Mouse (Mus musculus) cerebellum, adult 2 months (tissue): ENCODE data around the gene Gm49486. TPM values are rescaled to one million over a fixed set of nuclear protein-coding genes. Genes with fewer than 3 reads are reported as not detected.

Source experiments
- DNase-seq, 2 experiments: peaks; one replicate each; pipeline ENCODE4 v3.0.0; 2021
- H3K27ac ChIP-seq: fragments of 200-500 bp; 2 replicates; pipeline ENCODE4 v1.5.1; 2012; ENCODE audit warnings: low read length, control low read depth, inconsistent platforms; ENCODE audit not compliant: insufficient read depth
- H3K27me3 ChIP-seq: fragments of 200-500 bp; 2 replicates; pipeline ENCODE4 v1.6.1; 2012; ENCODE audit warnings: inconsistent platforms, mild to moderate bottlenecking, low read length, moderate library complexity; ENCODE audit not compliant: control insufficient read depth, insufficient read depth
- H3K4me1 ChIP-seq: fragments of 200-500 bp; 2 replicates; pipeline ENCODE4 v1.6.1; 2011; ENCODE audit warnings: low read length; ENCODE audit not compliant: control insufficient read depth, insufficient read depth
- H3K4me3 ChIP-seq: fragments of 200-500 bp; replicated peaks from 2 replicates; pipeline ENCODE3; 2011; ENCODE audit warnings: mild to moderate bottlenecking, low read depth, low read length, control low read depth; ENCODE audit not compliant: insufficient read depth
- CTCF ChIP-seq: fragments of 200-500 bp; IDR thresholded peaks from 2 replicates; pipeline ENCODE4 v1.5.1; 2011; ENCODE audit warnings: low read depth, mild to moderate bottlenecking, control low read depth, low read length, moderate library complexity, borderline replicate concordance; ENCODE audit not compliant: insufficient read depth
- POLR2A ChIP-seq: fragments of 200-500 bp; IDR thresholded peaks from 2 replicates; pipeline ENCODE4 v1.6.1; 2011; ENCODE audit warnings: low read length, control low read depth, borderline replicate concordance; ENCODE audit not compliant: insufficient read depth
- WGBS: fragments of 180-500 bp; shearing (Covaris S2); methylation state at CpG from one replicate; pipeline ENCODE4 v1.1.7; 2018; 5-methylcytosine and 5-hydroxymethylcytosine counted together
- polyA plus RNA-seq: library from polyadenylated mRNA; depleted of rRNA; stranded (reverse); fragments of >200 nt; gene quantifications from 2 replicates; pipeline ENCODE4 v1.2.3, GENCODE M21; 2012

The Gm49486 gene
- polyA plus RNA-seq, 1 experiment, result 0.67 TPM

DNA sequence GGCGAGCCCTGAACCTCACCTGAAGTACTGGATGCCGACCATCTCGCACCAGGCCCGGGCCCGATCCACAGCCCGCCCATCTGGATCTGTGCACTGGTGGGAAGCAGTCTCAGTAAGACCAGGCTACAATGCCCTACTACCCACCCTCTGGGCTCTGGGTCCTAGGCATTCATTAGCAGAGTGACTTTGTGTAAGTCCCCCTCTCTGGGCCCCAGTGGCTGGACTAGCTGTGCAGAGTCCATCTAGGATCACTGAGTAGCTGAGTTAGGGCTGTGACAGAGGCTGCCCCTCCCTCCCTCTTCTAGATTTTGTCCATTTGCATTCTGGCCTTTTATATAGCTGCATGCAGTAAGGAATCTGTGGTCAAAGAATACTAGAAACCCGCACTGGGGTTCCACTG, 57.9 kb downstream of the Gm49486 start:
- Histone ChIP-seq H3K4me1 (no peaks in the 10 kb centered on the region), H3K27me3 (no peaks in the 10 kb centered on the region), H3K4me3 (no peak overlapping the region), H3K27ac (no peak overlapping the region)
- no peak for DNase-seq
- WGBS, result 81% methylated on average over 7 of the region's 7 CpGs
- TF ChIP-seq POLR2A (no peak), CTCF (no peak)

DNA sequence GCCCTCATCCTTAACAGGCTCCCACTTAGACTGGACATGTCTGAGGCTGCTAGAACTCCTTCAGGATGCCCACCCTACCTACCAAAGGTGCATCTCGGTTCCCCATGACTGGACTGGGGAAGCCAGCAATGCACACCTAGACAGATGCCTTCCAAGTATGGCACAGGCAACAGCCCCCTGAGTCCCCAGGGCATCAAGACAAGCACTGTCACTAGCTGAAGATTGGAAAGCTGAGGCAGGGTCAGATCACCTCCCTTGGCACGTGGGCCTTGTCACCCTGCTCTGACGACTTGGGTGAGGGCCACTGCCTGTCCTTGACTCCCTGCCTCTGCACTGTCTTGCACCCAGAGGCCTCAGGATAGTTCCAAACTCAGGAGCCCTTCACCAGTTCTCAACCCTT, 59.2 kb downstream of the Gm49486 start:
- TF ChIP-seq POLR2A (no peak), CTCF (no peak)
- Histone ChIP-seq H3K4me1 (no peaks in the 10 kb centered on the region), H3K4me3 (no peak overlapping the region), H3K27me3 (no peaks in the 10 kb centered on the region), H3K27ac (no peak overlapping the region)
- no peak for DNase-seq
- 69% methylated on average over 3 of the region's 3 CpGs for WGBS

DNA sequence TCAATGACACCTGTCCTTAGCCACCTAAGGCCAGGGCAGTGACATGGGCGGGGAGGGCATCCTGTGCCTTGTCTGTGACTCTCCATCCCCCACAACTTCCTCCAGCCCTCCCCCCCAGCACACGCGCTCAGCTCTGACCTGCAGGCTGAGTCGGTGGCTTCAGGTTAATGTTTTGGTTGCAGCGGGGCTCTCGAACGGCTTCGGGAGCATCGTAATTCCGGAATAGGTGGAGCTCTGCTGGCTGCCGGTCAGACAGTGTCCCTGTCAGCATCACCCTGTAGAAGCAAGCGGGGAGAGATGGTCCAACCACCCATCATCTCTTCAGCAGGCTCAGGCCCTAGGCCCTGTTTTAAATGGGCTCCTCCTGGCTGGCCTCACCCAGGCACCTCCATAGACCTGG, 60.2 kb downstream of the Gm49486 start:
- WGBS, result 96% methylated on average over 12 of the region's 12 CpGs
- Histone ChIP-seq H3K4me1 (no peaks in the 10 kb centered on the region), H3K4me3 (no peak overlapping the region), H3K27me3 (no peaks in the 10 kb centered on the region), H3K27ac (no peak overlapping the region)
- no peak for DNase-seq
- TF ChIP-seq POLR2A (no peak), CTCF (no peak)

DNA sequence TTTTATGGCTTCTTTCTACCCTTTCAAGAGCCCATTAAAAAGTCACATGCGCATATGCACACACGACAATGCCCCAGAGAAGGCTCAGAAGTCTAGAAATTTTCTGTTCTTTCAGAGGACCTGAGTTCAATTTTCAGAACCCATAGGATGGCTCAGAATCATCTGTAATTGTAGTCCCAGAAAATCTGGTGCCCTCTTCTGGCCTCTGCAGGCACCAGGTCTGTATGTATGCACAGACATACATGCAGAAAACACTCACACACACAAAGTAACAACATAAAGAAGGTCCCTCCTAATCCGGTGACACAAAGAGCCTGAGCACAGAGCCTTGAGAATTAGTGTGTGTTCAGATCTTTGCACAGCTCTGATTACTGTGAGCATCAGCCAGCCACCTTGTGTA, 61.1 kb downstream of the Gm49486 start:
- TF ChIP-seq CTCF, result no peak
- TF ChIP-seq POLR2A, result no peak
- no peaks in the 10 kb centered on the region for H3K27me3 ChIP-seq
- no peak overlapping the region for H3K27ac ChIP-seq
- H3K4me3 ChIP-seq, result no peak overlapping the region
- H3K4me1 ChIP-seq, result no peaks in the 10 kb centered on the region
- WGBS, result 90% methylated on average over 3 of the region's 3 CpGs
- no peak for DNase-seq

DNA sequence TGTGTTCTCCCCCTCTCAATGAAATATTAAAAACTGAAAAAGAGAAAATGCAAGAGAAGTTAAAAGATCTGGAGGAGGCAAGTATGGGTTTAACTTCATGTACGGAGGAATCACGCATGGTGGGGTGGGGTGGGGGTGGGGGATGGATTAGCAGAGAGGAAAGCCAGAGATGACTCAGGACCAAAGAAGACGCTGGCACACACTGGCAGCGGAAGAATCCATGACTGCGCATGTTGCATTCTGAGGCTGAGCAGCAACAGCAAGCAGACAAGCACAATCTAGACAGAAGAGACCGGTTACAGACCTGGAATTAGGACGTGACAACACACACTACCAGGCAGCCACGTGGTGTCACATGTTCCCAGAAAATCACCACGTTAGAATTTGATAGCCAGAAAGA, 63.6 kb downstream of the Gm49486 start:
- H3K4me1 ChIP-seq, result no peaks in the 10 kb centered on the region
- WGBS, result 85% methylated on average over 9 of the region's 9 CpGs
- TF ChIP-seq POLR2A (no peak), CTCF (no peak)
- no peak overlapping the region for H3K27ac ChIP-seq
- no peak for DNase-seq
- no peaks in the 10 kb centered on the region for H3K27me3 ChIP-seq
- no peak overlapping the region for H3K4me3 ChIP-seq

- TF ChIP-seq POLR2A, result no peak
- no peak for TF ChIP-seq CTCF
- Histone ChIP-seq H3K4me1 (no peaks in the 10 kb centered on the region), H3K4me3 (no peak overlapping the region), H3K27me3 (no peaks in the 10 kb centered on the region), H3K27ac (no peak overlapping the region)
- DNase-seq, result no peak
- 88% methylated on average over 6 of the region's 6 CpGs for WGBS
Observed at GRCm38 (mm10) chr15:79298553-79298952, 69.4 kb downstream of the Gm49486 start.

DNA sequence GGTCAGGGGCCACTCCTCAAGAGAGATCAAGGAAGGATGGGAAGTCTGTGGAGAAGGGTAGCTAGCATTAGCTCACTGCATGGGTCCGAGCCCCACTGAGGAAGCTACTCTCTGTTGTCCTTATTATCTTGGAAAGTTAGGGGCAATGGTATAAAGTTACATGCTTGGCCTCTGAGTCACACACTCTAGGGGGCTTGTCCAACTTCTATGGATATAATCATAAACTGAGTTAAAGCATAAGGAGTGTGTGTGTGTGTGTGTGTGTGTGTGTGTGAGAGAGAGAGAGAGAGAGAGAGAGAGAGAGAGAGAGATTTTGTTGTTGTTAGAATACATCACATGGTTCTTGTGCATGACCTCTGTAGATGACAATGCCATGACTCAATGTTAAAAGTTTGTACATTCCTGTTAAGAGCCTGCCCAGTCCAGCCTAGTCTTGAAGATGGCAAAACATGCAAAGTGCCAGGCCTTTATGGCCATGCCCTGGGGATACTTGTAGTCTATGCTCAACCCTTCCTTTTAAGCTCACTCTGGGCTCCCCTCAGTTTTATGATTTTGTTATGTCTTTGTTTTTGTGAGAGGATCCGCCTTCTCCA, 70.5 kb downstream of the Gm49486 start:
- TF ChIP-seq CTCF (no peak), POLR2A (no peak)
- Histone ChIP-seq H3K4me3 (no peak overlapping the region), H3K27me3 (no peaks in the 10 kb centered on the region), H3K27ac (no peak overlapping the region), H3K4me1 (no peaks in the 10 kb centered on the region)
- 84% methylated on average over 2 of the region's 2 CpGs for WGBS
- no peak for DNase-seq

DNA sequence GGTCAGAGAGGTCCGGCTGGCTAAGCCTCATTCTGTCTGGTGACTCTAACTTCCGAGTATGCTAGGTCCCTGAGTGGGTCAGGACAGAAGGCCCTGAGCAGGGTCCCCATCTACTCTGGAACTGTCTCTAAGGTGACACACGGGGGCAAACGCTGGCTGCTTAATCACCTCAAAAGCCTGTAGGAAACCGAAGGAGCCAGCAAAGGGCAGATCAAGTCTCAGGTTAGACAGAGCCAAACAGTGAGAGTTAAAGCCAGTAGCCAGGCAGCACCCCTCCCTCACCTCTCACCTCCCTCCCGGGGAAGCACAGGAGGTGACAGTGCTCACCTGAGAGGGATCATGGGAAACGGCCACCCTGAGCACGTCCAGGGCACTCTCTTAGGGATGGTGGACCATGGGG, 74.5 kb downstream of the Gm49486 start:
- no peaks in the 10 kb centered on the region for H3K4me1 ChIP-seq
- DNase-seq, result no peak
- TF ChIP-seq CTCF (no peak), POLR2A (no peak)
- H3K4me3 ChIP-seq, result no peak overlapping the region
- H3K27me3 ChIP-seq, result no peaks in the 10 kb centered on the region
- no peak overlapping the region for H3K27ac ChIP-seq
- WGBS, result 94% methylated on average over 8 of the region's 8 CpGs

DNA sequence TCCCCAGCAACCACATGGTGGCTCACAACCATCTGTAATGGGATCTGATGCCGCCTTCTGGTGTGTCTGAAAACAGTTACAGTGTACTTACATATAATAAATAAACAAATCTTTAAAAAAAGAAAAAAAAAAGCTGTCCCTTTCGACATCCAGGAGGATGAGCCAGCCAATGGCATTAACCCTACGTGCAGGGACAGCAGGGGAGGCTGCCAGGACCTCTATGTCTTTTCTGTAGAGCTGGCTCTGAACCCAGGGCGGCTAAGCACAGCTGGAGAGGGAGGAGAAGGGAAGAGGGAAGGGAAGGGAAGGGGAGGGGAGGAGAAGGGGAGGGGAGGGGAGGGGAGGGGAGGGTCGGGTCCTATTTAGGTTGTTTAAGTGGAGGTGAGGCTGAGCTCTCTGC, 75.6 kb downstream of the Gm49486 start:
- Histone ChIP-seq H3K4me3 (no peak overlapping the region), H3K27ac (no peak overlapping the region), H3K27me3 (no peaks in the 10 kb centered on the region), H3K4me1 (no peaks in the 10 kb centered on the region)
- DNase-seq, result no peak
- WGBS, result 46% methylated on average over 4 of the region's 5 CpGs
- TF ChIP-seq POLR2A (no peak), CTCF (no peak)
